Mouse (Mus musculus): ENCODE results near the gene Olfr1181. TPM values are rescaled to one million over a fixed set of nuclear protein-coding genes. Genes with fewer than 3 reads are reported as not detected.
"Not testable (repeated sequence)": the region's sequence is repeated elsewhere in the genome, so short reads cannot be mapped to it uniquely, and the experiment has no call there.

The Olfr1181 gene
- not detected for total RNA-seq (2021)
- long read RNA-seq, experiment 1: 0 reads
- long read RNA-seq, experiment 2: 0 reads

DNA sequence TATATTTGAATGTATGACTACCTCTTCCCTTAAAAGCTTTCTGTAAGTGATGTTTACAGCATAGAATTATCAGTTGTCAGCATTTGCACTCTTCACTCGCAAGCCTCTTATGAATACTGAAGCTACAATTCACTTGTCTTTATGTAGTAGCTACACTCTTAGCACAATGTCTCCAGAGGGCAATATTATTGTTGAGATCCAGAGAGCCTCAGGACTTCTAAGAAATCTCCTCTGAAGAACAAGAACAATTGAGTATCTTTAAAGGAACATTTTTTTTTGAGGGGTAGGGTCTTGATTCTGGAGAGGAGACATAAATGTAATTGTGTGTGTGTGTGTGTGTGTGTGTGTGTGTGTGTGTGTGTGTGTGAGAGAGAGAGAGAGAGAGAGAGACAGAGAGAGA, at the start of gene Olfr1181:
Olfr1181 (minus strand) TSS at position 101 of the 400 bp plus-strand sequence.
- intact Hi-C loops (cut with DNase I): no loop called here
- no peak for DNase-seq

DNA sequence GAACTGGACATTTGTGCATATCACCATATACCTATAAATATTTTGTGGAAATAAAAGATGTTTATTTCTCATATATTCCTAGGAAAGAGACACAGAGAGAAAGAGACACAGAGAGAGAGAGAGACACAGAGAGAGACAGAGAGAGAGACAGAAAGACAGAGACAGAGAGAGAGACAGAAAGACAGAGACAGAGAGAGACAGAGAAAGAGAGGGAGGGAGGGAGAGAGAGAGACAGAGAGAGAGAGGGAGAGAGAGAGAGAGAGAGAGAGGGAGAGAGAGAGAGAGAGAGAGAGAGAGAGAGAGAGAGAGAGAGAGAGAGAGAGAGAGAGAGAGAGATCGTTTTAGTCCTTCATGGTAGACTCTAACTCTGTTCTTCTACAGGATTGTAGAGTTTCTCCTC, 28.6 kb upstream of the Olfr1181 start, which contains the start of gene Olfr1183:
Olfr1183 (plus strand) TSS at position 301 of the 400 bp plus-strand sequence.
- intact Hi-C loops (cut with DNase I); DNase-seq: not testable (repeated sequence)

DNA sequence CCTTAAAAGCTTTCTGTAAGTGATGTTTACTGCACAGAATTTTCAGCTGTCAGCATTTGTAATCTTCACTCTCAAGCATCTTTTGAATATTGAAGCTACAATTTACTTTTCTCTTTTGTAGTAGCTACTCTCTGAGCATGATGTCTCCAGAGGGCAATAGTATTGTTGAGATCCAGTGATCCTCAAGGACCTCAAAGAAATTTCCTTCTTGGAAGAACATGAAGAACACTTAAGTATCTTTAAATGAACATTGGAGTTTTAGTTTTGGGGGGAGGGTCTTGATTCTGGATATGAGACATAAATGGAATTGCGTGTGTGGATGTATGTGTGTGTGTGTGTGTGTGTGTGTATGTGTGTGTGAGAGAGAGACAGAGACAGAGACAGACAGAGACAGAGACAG, 23.1 kb upstream of the Olfr1181 start, which contains the start of gene Gm13757:
Gm13757 (minus strand) TSS at position 101 of the 400 bp plus-strand sequence.
- intact Hi-C loops (cut with DNase I): no loop called here

DNA sequence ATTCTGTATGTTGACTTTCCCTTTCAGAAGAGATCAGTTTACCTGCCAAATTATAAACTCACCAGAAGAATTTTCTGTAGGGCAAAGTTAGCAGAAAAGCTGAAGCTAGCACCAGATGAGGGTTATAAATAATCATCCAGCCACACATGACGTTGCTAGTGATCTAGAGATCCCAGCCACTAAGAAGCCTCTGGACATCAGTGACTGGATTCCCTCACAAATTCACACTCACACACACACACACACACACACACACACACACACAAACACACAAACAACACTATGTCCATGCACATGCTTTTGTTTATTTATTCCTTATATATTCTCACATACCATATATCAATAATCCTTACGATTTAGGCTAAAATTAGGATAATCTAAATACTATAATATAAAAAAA, 6.9 kb downstream of the Olfr1181 start, which contains the start of gene Olfr1180:
Olfr1180 (minus strand) TSS at position 101 of the 400 bp plus-strand sequence.
- DNase-seq: no peak
- intact Hi-C loops (cut with DNase I): no loop called here

More for the DNA sequence above, 23.1 kb upstream of the Olfr1181 start, which contains the start of gene Gm13757:
- no peak for DNase-seq

DNA sequence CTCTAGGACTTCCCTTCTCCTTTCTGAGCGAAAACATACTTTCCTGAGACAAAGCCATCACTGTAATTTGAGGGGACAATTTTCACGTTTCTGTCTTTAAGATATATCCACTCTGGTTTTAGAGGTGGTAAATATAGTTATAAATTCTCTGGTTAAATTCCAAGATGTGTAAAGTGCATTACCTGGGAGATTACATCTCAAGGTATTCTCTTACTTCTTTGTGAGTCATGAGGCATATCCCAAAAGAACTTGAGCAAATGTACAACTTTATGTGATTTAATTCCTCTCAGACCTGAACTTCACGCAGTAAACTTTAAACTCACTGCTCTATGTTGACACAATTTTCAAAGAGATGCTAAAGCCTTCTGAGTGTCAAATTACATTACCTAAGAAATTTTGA, 19.6 kb downstream of the Olfr1181 start, which contains the start of gene Olfr1179:
Olfr1179 (minus strand) TSS at position 101 of the 400 bp plus-strand sequence.
- intact Hi-C loops (cut with DNase I): no loop called here
- no peak for DNase-seq

DNA sequence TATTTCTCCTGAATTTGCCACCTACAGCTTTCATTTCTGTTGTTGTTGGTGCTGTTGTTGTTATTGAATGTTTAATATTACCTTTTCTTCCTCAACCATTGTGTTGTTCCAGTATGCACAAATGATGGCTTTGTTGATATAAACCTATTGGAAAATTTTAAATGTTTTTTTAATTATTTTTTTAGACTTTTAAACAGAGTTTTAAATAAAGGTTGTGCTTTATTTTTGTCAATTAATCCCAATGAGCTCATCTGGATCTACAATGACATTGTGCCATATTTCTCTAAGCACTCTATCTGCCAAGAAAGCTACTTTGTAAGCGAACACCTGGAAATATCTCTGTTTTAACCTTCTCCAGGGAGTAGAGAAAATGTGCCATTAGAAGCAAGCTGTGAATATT, 39.2 kb downstream of the Olfr1181 start, which contains the start of gene Olfr1178:
Olfr1178 (plus strand) TSS at position 301 of the 400 bp plus-strand sequence.
- intact Hi-C loops (cut with DNase I): no loop called here
- DNase-seq: no peak

Other genes with a start within 250 kb of the Olfr1181 start
- not detected for gene Olfr1168, start 244.3 kb downstream of the Olfr1181 start, total RNA-seq (2021)
- not detected for gene Olfr1170, start 197.8 kb downstream of the Olfr1181 start, total RNA-seq (2021)
- gene Olfr1173, start 146.3 kb downstream of the Olfr1181 start, total RNA-seq (2021): not detected
- gene Olfr1174-ps, start 111.0 kb downstream of the Olfr1181 start, total RNA-seq (2021): not detected
- not detected for gene Olfr1175-ps, start 99.0 kb downstream of the Olfr1181 start, total RNA-seq (2021)
- gene Olfr1176, start 89.5 kb downstream of the Olfr1181 start, total RNA-seq (2021): not detected
- not detected for gene Olfr1177-ps, start 79.7 kb downstream of the Olfr1181 start, total RNA-seq (2021)
- not detected for gene Olfr1178, start 39.1 kb downstream of the Olfr1181 start, total RNA-seq (2021)
- not detected for gene Olfr1179, start 19.7 kb downstream of the Olfr1181 start, total RNA-seq (2021)
- gene Olfr1180, start 7.0 kb downstream of the Olfr1181 start, total RNA-seq (2021): not detected
- gene Gm13757, start 23.0 kb upstream of the Olfr1181 start, total RNA-seq (2021): not detected
- gene Olfr1183, start 28.7 kb upstream of the Olfr1181 start, total RNA-seq (2021): not detected
- gene Olfr1184, start 57.4 kb upstream of the Olfr1181 start, total RNA-seq (2021): not detected
- not detected for gene Olfr1185-ps1, start 67.1 kb upstream of the Olfr1181 start, total RNA-seq (2021)
- not detected for gene Olfr1186, start 92.4 kb upstream of the Olfr1181 start, total RNA-seq (2021)
- gene Olfr1188, start 130.8 kb upstream of the Olfr1181 start, total RNA-seq (2021): not detected
- gene Olfr1189, start 160.3 kb upstream of the Olfr1181 start, total RNA-seq (2021): not detected
- not detected for gene Olfr1191-ps1, start 214.4 kb upstream of the Olfr1181 start, total RNA-seq (2021)
- not detected for gene Olfr1192-ps1, start 222.3 kb upstream of the Olfr1181 start, total RNA-seq (2021)
- gene Olfr1193, start 249.5 kb upstream of the Olfr1181 start, total RNA-seq (2021): not detected

Measured in gastrocnemius, postnatal 36 days (tissue).